ENCODE assay signal across 8 mouse cellular contexts in the genomic region with DNA sequence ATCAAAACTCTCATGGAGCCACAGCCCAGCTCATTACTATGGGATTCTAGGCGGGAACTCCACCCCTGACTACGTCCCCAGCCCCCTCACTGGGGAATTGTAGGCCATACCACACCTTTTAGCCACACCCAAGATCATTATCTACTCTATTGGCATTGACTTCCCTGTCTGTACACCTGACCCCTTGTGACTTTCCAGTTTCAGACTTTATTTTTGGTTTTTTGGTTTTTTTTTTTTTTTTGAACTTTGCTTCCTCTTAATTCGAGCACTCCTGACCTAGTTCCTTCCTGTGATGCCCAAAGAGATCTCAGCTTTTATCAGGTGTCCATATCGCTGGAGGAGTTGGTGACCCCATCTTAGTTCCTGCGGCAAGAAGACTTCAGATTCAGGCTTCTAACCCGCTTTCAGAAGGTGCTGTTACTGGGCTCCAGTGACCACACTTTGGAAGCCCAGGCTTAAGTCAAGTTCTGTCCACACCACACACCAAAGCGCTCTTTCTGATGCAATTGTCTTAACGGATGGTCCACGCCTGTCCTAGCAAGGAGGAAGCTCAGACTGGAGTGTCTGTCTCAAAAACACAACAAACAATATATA. TPM values are rescaled to one million over a fixed set of nuclear protein-coding genes. Genes with fewer than 3 reads are reported as not detected.
DNase-seq lines count a peak whose midpoint lies in the region; ATAC-seq and TF ChIP-seq lines count a peak whose summit lies in the region.

Tjp3 (minus strand) TSS at position 71 of the 594 bp plus-strand sequence.

- H3K9ac ChIP-seq in heart, adult 2 months (ENCODE audit: low read depth, low read length): no peak within 1 kb of the TSS
- H3K9ac ChIP-seq in forebrain, embryonic 14.5 days (ENCODE audit: low read length): peak within 1 kb of the TSS; percentile 25; the same call in 1 of the 2 replicates
- H3K9ac ChIP-seq in liver, embryonic 15.5 days: no peak within 1 kb of the TSS

- TF ChIP-seq POLR2A in heart, adult 2 months (IDR thresholded peaks at IDR 0.05; ENCODE audit: insufficient read depth, low read depth, low read length): no peak

- no peak within 1 kb of the TSS for H3K4me2 ChIP-seq in forebrain, embryonic 14.5 days (ENCODE audit: low read length)
- H3K4me2 ChIP-seq in liver, embryonic 15.5 days: peak within 1 kb of the TSS; percentile 95

- peak within 1 kb of the TSS; percentile 79; the same call in 1 of the 2 replicates for H3K4me3 ChIP-seq in heart, embryonic 10.5 days
- H3K4me3 ChIP-seq in heart, adult 2 months: no peak within 1 kb of the TSS
- H3K4me3 ChIP-seq in forebrain, embryonic 14.5 days (ENCODE audit: low read depth, low read length): no peak within 1 kb of the TSS
- peak within 1 kb of the TSS; percentile 10; the same call in 1 of the 2 replicates for H3K4me3 ChIP-seq in liver, embryonic 15.5 days (replicated peaks)
- H3K4me3 ChIP-seq in layer of hippocampus, adult 2 months: no peak within 1 kb of the TSS

- H3K27ac ChIP-seq in heart, embryonic 10.5 days: no peak within 1 kb of the TSS
- H3K27ac ChIP-seq in heart, adult 2 months: no peak within 1 kb of the TSS
- H3K27ac ChIP-seq in forebrain, embryonic 14.5 days (ENCODE audit: low read depth, low read length): 0 out of 2 replicates have a peak within 1 kb of the TSS, but pooled peaks have one; percentile 5
- H3K27ac ChIP-seq in liver, embryonic 15.5 days (replicated peaks): peak within 1 kb of the TSS; percentile 45
- no peak within 1 kb of the TSS for H3K27ac ChIP-seq in layer of hippocampus, adult 2 months

- peaks cover 8% of the 10 kb centered on the region for H3K79me2 ChIP-seq in heart, adult 2 months (replicated peaks; ENCODE audit: control insufficient read depth, insufficient read depth, low read length)

- no peak for DNase-seq in heart, embryonic 10.5 days (ENCODE audit: low spot score)
- DNase-seq in heart, adult 2 months: no peak
- DNase-seq in 416B (ENCODE audit: low read depth): peak; percentile 62
- no peak for DNase-seq in forebrain, embryonic 14.5 days (ENCODE audit: low spot score)
- no peak for DNase-seq in gastrocnemius, adult 18-20 months (ENCODE audit: low spot score)
- no peak for DNase-seq in layer of hippocampus, adult 2 months (ENCODE audit: low spot score in 2 of 2)
- no peak for DNase-seq in embryo, embryonic 10.5 days (ENCODE audit: low spot score)

- TF ChIP-seq CTCF in heart, adult 2 months (IDR thresholded peaks at IDR 0.05): no peak
- TF ChIP-seq CTCF in layer of hippocampus, adult 2 months (conservative IDR thresholded peaks at IDR 0.05): no peak

- no peaks in the 10 kb centered on the region for H3K9me3 ChIP-seq in heart, embryonic 10.5 days
- no peaks in the 10 kb centered on the region for H3K9me3 ChIP-seq in forebrain, embryonic 14.5 days (replicated peaks; ENCODE audit: control insufficient read depth, low read length)
- H3K9me3 ChIP-seq in liver, embryonic 15.5 days (replicated peaks): no peaks in the 10 kb centered on the region

- H3K4me1 ChIP-seq in heart, embryonic 10.5 days: peaks cover 46% of the 10 kb centered on the region
- H3K4me1 ChIP-seq in heart, adult 2 months (ENCODE audit: control insufficient read depth, insufficient read depth, low read length): peaks cover 20% of the 10 kb centered on the region
- H3K4me1 ChIP-seq in forebrain, embryonic 14.5 days (ENCODE audit: control insufficient read depth, insufficient read depth, low read length): peaks cover 16% of the 10 kb centered on the region
- peaks cover 82% of the 10 kb centered on the region for H3K4me1 ChIP-seq in liver, embryonic 15.5 days (replicated peaks)

- WGBS in heart, embryonic 10.5 days: 71% methylated on average over 9 of the region's 9 CpGs
- 61% methylated on average over 9 of the region's 9 CpGs for WGBS in heart, adult 2 months
- 75% methylated on average over 9 of the region's 9 CpGs for WGBS in forebrain, embryonic 14.5 days
- WGBS in liver, embryonic 15.5 days (ENCODE audit: insufficient replicate concordance): 47% methylated on average over 9 of the region's 9 CpGs

- ATAC-seq in forebrain, embryonic 14.5 days: no peak
- ATAC-seq in liver, embryonic 15.5 days (ENCODE audit: insufficient read depth): no peak

- H3K36me3 ChIP-seq in heart, embryonic 10.5 days: peaks cover 6% of the 10 kb centered on the region; the same call in 1 of the 2 replicates
- H3K36me3 ChIP-seq in heart, adult 2 months (ENCODE audit: control insufficient read depth, insufficient read depth, low read length): no peaks in the 10 kb centered on the region
- H3K36me3 ChIP-seq in forebrain, embryonic 14.5 days (ENCODE audit: control insufficient read depth, insufficient read depth, low read length): peaks cover 4% of the 10 kb centered on the region; the same call in 1 of the 2 replicates
- H3K36me3 ChIP-seq in liver, embryonic 15.5 days (replicated peaks): 0 out of 2 replicates have a peak, but pooled peaks cover 6% of the 10 kb centered on the region

- TF ChIP-seq EP300 in heart, adult 2 months (IDR thresholded peaks at IDR 0.05; ENCODE audit: insufficient read depth, low read depth, low read length): no peak

- H3K27me3 ChIP-seq in heart, embryonic 10.5 days (ENCODE audit: insufficient read depth, poor library complexity, severe bottlenecking): peaks cover 46% of the 10 kb centered on the region
- H3K27me3 ChIP-seq in heart, adult 2 months (ENCODE audit: control insufficient read depth, insufficient read depth, low read length): no peaks in the 10 kb centered on the region
- no peaks in the 10 kb centered on the region for H3K27me3 ChIP-seq in forebrain, embryonic 14.5 days (replicated peaks; ENCODE audit: control insufficient read depth, insufficient read depth, low read length)
- peaks cover 29% of the 10 kb centered on the region for H3K27me3 ChIP-seq in liver, embryonic 15.5 days

- intact Hi-C loops in heart, adult 2 months (cut with DNase I): loop anchor here (2.0 kb wide), 1 partner anchor 27 kb away; no protein-coding TSS in a partner anchor

RNA-seq across cellular contexts. Expression of gene Tjp3, which starts in this region (rescaled TPM):
- polyA plus RNA-seq in heart, embryonic 10.5 days (2016; fragmentation: Nextera tagmentation; extraction: Ambion mirVana): 1.8 and 4.4 TPM in 2 replicates
- not detected for total RNA-seq in heart, adult 2 months (2021)
- polyA plus RNA-seq in heart, adult 2 months (2012; rRNA removed): 0.12 and 0.78 TPM in 2 replicates
- 4.8 and 7.0 TPM in 2 replicates for polyA plus RNA-seq in forebrain, embryonic 14.5 days (2014; fragmentation: Nextera tagmentation; extraction: Ambion mirVana)
- 0.93 and 1.4 TPM in 2 replicates for polyA plus RNA-seq in liver, embryonic 15.5 days (2015; fragmentation: Nextera tagmentation; extraction: Ambion mirVana)
- not detected for total RNA-seq in gastrocnemius, adult 18-20 months (2021)
- under 1 TPM; 0.54 to 0.91 TPM for total RNA-seq in layer of hippocampus, adult 2 months (2021)

Comparison
In these comparisons a context has a peak if more than half of its experiments do, and no peak if none do; other contexts are left out.
1. H3K4me3 ChIP-seq: peak in heart, embryonic 10.5 days (single experiment) and liver, embryonic 15.5 days (single experiment); none in heart, adult 2 months (single experiment), forebrain, embryonic 14.5 days (single experiment) and layer of hippocampus, adult 2 months (single experiment).
2. H3K27ac ChIP-seq: peak in forebrain, embryonic 14.5 days (single experiment) and liver, embryonic 15.5 days (single experiment); none in heart, embryonic 10.5 days (single experiment), heart, adult 2 months (single experiment) and layer of hippocampus, adult 2 months (single experiment).